Mouse (Mus musculus): ENCODE results near the gene Ifngr2.
"Not testable (repeated sequence)": the region's sequence is repeated elsewhere in the genome, so short reads cannot be mapped to it uniquely, and the experiment has no call there.

The Ifngr2 gene

DNA sequence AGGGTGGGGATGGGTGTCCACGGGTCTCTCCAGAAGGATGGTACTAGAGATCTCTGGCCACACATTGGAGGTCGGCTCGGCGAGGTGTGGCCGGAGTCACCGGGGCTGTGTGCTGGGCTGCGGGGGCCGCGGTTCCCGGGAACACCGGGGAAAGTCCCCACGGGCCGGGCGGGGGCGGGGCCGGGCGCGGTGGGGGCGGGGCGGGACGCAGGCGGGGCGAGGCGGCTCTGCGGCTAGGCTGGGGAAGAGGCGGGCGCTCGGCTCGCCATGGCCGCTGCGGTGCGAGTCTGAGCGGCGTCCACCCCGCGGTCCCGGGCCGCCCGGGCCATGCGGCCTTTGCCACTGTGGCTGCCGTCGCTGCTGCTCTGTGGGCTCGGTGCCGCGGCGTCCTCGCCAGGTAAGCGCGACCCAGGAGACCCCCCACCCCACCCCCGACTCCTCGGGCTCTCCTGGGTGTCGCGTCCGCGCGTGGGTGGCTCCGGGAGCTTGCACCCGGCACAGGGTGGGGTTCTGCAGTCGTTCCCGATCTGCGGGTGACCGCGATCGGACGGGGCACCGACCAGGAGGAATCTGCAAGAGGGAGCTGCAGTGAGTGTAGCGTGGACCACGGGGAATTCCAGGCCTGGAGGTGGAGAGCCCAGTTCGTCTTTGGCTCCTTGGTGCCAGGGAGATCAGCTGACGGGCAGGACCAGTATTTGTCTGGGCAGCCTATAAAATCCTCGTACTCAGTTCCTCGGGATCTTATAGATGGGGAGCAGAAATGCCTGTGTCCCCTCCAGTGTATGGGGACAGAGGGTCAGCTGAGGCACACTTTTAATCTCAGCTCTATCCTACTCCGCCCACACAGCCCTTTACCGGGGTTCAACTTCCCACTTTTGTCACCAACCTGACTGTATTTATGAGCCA, at the start of gene Ifngr2:
Gene Ifngr2 (plus strand): TSS at position 237 of the 906 bp plus-strand sequence.
- DNase-seq (ENCODE audit: low read depth, low spot score): peak; percentile 64

DNA sequence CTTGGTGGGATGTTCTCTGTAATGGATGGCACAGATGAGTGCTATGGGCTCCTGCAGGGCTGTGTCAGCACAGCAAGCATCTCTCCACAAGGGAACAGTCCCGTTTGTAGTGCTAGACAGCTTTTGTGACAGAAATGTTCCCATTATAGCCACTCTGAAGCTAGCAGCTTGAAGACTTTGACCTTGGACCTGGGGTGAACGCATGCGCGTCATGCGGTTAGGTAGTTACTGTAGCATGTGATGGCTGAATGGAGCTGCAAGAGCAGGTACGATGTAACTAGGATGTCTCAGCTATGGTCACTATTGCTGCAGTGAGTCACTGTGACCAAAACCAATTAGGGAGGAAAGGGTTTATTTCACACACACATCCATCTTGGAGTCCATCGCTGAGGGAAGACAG, 48.8 kb upstream of the Ifngr2 start:
- DNase-seq (ENCODE audit: low read depth, low spot score): no peak

DNA sequence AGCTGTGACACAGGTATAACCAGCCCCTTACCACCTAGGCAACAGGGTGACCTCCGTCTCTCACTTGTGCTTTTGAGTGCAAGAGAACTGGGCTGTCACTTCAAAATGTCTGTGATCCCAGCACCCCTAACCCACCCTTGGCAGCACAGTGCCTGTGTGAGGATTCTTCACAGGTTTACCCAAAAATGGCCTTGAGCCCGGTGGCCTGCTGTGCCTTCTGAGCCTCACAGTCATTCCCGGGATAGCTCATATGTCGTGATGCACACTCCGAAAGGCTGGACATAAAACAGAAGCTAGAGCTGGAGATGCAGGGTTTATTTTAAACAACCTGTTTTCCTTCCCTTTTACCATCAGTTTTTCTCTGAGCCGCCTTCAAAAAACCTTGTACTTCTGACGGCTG, 42.2 kb upstream of the Ifngr2 start:
- no peak for DNase-seq (ENCODE audit: low read depth, low spot score)

DNA sequence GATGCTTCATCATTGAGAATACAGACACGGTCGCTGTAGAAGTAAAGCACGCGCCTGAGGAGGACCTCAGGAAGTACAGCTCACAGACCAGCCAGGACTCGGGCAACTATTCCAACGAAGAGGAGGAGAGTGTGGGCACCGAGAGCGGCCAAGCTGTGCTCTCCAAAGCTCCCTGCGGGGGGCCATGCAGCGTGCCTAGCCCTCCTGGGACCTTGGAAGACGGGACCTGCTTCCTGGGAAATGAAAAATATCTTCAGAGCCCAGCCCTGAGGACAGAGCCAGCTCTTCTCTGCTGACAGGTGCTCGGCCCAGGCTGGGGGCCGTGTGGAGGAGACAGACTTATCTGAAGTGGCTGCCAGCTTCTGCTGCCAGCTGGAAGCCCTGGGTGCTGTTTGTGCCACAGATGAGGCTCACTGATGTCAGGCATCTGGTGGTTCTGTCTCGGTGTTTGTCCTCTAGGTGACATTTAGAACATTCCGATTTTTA, 41.7 kb upstream of the Ifngr2 start:
- DNase-seq (ENCODE audit: low read depth, low spot score): no peak

DNA sequence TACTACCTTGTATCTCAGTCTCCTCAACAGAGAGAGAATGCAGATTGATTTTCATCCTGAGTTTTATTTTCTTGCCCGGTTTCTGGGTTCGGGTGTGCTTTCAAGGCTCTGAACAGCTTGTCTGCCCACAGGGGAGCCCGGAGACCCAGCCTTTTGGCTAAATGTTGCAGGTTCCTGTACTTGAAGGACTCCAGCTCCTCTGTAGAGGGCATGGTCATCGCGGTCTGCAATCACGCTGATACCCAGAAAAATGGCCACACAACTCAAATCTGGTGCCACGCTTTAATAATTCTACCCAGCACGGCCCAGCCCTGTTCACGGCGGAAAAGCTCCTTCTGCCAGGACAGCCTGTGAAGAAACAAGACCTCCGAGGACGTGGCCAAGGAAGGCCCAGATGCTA, 40.5 kb upstream of the Ifngr2 start:
- DNase-seq (ENCODE audit: low read depth, low spot score): no peak

DNA sequence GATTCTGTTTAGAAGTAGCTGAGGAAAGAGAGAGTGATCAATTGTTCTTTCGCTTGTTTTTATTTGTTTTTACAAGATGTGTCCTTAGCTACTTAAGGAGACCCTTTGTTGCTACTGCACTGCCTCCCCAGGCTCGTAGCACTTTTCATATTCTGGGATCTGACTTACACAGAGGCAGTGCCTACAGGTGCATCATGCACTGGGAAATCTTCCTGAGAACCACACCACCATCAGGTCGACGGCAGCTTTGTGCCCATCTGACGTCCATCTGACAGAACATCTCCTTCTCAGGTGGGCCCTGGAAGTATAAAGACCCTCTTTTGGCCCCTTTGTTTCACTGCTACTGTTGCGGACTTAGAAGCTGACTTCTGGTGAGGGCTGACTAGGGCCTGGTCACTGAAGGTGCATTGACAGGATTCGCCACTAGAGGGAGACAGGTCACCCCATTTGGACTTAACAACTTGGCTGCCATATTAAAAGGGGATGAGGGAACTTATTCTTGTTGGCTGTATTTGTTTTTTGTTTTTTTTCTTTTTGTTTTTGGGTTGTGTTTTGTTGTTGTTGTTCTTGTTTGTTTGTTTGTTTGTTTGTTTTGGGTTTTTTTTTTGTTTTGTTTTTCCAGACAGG, 34.6 kb upstream of the Ifngr2 start:
- peak; percentile 78 for DNase-seq (ENCODE audit: low read depth, low spot score)

DNA sequence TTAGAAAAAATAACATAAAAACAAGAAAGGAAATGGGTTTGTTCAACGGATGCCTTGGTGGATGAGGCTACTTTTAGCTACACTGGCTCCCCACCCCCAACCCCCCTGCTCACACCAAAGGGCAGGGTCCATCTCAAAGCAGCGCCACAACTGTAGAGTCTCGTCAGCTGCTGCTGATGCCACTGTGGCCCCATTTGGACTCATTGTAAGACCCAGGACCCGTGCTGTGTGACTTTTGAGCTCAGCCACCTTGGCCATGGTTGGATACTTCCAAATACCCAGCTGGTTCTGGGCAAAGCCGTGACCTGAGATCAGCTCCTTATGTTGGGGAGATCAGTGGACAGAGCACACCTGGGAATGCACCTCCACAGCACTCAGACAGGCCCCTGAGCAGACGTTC, 33.8 kb upstream of the Ifngr2 start:
- DNase-seq (ENCODE audit: low read depth, low spot score): no peak

DNA sequence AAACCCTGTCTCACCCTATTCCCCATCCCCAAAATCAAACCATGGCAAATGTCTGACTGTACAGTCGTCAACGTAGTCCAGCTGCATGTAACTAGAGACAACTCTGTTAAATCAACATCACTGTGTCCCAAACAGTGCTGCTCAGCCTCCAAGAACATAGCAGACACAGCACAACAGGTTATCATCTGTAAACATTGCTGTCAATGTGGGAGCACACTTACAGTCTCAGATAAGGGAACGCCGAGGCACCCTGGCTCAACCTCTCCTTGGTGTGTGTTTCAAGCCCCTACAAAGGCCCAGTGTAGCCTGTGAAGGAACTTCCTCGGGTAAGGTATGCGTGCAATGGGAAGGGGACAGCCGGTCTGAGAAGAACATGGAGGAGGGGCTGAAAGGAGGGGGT, 29.9 kb upstream of the Ifngr2 start:
- no peak for DNase-seq (ENCODE audit: low read depth, low spot score)

DNA sequence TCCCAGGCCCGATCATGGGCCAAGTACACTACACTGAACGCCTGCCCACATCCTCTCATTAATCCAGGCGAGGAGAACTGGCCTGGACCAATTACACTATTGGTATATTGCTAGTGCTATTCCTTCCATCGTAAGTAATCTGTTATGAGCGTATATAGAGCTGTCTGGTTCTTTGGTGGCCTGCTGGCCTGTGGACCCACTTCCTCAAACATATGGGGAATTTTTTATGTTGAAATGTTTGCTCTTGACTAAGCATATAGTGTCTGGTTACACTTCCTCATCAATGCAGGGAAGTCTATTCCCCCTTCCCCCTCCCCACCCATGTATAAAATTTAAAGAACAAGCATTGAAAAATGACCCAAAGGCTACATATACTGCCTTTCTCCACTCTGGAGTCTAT, 24.8 kb upstream of the Ifngr2 start:
- DNase-seq (ENCODE audit: low read depth, low spot score): no peak

DNA sequence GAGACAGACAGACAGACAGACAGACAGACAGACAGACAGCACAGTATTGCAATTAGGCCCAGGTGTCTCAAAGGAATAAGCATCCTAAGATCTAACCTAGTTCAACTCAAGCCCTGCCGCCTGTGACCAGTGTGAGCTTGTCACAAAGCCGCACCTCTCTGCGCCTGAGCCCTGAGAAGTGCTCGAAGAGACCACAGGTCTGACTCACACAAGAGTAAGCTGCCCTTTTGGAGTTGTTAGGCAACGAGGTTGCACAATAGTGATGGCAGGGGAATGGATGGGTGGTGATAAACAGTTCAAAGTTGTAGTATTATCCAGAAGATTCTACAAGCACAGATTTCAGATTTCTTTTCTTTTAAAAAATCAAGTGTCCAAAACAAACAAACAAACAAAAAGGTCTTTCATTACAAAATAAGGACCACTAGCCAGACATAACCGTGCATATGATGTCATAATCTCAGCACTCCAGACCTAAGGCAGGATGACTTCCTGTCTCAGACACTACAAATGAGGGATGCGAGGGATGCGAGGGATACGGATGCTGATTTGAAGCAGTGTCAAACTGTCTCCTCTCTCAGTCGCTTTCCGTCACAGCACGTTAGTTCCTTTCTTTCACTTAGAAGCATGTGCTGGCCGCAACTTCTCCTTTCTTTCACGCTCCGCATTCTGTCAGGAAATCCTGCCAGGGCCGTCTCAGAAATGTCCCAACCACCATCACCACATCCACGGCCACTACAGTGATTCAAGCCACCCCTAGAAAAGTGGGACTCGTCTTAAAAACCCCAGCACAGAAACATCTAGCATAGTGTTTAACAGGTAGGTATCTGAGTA, 24.2 kb upstream of the Ifngr2 start:
- DNase-seq (ENCODE audit: low read depth, low spot score): peak; percentile 50

DNA sequence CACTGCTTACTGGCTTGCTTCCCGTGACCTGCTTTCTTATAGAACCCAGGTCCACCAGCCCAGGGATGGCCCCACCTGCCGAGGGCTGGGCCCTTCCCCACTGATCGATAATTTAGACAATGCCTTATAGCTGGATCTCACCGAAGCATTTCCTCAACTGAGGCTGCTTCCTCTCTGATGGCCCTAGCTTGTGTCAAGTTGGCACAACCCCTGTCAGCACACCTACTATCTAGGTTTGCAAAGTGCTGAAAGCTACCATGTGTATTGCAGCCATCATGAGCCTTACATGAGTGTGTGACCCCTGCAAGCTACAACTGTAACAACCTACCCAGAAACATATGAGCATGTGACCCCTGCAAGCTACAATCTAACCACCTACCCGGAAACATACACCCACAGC, 22.7 kb upstream of the Ifngr2 start:
- no peak for DNase-seq (ENCODE audit: low read depth, low spot score)

DNA sequence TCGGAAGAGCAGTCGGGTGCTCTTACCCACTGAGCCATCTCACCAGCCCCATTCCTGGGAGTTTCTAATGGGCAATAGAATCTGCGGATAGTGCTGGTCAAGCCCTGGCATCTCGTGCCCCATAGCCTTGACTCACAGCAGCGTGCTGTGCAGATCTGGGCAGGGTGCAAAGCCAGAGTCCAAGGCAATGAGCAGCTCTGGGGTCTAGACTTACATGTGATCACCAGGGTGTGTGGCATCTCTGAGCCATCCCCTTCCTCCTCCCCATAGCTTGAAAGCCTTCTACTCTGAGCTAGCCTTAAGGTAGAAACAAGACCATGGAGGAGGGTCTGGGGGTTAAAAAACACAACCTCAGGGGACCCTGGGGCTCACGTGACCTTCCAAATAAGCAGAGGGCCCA, 20.6 kb upstream of the Ifngr2 start:
- no peak for DNase-seq (ENCODE audit: low read depth, low spot score)

DNA sequence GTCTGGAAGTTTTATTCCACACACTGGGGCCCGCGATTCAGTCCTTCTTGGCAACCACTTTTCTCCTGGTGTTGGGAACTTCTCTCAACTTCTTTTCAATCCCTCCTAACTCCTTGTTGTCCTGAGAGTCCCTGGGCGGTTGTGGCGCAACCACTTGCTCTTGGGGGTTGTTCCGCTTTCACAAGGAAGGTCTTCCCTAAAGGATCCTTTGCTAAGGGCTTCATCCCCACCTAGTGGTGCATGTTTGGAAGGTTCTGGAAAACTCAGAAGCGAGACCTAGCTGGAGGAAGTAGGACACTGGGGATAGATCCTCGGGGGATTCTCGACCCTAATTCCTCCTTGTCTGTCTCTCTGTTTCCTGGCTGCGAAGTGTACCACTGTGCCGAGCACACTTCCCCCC, 19.8 kb upstream of the Ifngr2 start:
- DNase-seq (ENCODE audit: low read depth, low spot score): no peak

DNA sequence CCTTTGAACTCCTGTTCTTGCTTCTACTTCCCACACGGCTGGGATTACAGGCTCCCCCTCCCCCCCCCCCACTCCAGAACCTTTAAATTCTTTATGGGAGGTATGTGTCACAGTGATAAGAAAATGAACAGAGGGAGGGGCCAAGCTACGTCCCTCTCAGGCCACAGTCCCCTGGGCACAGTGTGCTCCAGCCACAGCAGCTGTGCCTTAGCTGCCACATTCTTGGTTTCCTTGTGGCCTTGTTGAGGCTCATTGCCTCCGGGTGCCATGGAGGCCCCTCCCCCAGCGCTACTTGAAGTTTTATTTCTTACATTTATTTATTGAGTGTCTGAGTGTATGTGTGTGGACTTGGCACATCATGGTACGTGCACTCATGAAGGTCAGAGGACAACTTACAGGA, 19.4 kb upstream of the Ifngr2 start:
- no peak for DNase-seq (ENCODE audit: low read depth, low spot score)

DNA sequence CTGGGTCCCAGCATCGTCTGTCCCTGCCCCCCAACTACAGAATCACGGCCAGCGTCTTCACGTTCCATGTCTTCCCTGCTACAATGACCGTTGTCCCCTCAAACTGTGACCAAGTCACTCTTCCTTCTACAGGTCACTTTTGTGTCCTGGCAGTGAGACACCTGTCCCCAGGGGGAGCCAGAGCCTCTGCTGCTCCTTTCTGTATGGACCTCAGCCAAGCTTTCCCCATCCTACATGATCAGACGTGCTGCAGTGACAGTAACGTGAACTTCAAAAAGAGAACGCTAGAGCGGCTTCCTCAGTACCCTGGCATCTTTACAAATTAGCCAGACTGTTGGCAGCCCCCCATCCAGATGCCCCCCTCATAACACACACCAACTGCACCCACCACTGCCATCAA, 18.3 kb upstream of the Ifngr2 start:
- no peak for DNase-seq (ENCODE audit: low read depth, low spot score)

DNA sequence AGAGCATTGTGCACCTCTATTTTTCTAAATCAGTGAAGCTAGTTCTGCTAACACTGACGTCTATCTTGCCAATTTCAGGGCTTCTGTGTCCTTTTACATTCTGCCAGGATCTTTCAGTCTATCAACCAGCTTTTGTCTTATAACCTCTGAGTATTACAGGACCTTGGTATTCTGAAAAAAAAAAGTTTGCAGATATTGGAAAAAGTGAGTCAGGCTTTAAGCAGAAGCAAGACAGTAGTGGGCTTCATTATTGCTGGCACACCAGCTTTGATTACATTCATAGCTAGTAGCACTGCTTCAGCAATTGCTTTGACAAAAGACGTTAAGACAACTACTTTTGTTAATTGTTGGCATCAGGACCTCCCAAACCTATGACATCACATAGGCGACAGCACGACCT, 16.0 kb upstream of the Ifngr2 start:
- DNase-seq (ENCODE audit: low read depth, low spot score): not testable (repeated sequence)

DNA sequence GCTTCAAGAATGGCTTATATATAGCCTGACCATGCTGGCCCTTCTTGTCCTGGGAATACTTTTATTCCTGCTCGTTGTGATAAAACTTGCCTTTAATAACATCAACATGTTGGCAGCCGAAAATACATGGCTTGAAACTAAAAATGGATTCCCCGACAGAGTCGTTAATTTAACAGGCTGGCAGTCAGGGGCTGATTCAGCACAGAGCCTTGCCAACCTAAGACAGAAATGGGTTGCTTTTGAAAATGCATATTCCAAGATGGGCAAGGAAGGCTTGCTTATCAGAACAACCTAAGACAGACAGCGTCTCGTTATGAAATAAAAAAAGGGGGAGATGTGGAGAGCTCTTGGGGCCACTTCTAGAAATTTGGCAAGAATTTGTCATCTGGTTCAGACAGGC, 15.0 kb upstream of the Ifngr2 start:
- no peak for DNase-seq (ENCODE audit: low read depth, low spot score)

DNA sequence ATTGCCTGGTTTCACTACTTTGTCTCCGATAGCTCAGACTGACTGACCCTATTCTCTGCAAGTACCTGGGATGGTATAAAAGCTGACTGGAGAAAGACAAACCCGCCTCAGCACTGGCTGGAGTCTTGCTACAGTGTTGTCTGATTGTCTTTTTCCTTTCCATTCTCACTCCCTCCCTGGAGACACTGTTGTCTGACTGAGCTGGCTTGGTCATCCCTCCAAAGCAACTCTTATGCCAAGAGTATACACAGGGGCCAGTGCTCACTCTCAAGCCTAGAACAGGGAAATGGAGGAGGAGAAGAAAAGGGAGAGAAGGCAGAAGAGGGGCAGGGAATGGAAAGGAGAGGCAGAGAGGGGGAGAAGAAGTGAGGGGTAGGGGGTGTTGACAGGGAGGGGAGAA, 14.4 kb upstream of the Ifngr2 start:
- no peak for DNase-seq (ENCODE audit: low read depth, low spot score)

DNA sequence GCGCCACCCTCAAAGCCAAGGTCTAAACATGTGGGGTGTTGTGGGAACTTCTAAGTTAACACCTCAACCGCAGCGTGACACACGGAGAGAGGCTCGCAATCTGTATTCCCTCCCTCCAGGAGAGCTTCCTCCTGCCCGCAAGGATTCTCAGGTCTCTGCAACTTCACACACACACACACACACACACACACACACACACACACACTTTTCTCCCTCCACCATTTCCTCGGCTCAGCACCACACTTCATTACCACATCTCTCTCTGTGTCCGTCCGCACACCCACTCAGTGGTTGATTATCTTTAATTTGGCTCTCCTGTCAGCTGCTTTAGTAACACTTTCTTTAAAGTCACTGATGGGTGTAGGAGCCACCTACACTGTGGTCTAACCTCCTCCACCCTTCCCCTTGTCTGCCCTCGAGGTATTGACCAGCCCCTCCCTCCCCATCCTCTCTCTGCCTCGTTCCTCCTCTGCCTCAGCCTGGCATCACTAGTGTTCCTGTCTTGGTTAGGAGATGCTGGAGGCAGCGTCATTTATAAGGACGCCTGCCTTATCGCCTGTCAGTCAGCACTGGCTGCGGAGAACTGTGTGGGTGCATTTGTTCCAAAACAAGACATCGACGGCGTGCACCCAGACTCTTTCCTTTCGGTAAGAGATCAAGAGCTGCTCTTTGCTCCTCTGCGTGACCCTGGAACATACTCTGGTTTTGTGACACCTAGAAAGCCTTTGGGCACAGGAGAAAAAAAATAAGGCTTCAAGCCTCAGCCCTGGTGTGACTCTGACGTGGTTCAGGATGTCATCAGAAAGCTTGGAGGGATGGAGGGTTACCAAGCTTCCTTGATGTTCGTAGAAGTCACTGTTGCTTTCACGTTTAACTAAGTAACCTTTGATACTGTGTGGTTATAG, 13.5 kb upstream of the Ifngr2 start:
- DNase-seq (ENCODE audit: low read depth, low spot score): peak; percentile 95

DNA sequence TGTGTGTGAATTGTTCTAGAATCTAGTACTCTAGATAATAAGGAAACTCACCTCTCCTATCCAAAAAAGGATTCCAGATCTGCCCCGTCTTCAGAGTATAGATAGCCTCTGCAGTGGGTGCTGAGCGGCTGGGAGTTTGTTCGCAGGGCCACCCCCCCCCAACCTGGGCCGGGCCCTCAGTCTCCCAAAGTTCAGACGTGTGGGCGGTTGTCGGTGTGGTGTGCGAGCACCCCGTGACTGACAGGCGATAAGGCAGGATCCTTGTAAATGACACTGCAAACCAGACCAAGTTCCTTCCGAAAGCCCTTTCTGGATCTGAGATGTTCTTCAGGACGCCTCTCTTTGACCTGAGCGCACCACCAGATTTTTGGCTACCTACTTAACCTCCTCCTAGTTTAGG, 12.4 kb upstream of the Ifngr2 start:
- DNase-seq (ENCODE audit: low read depth, low spot score): peak; percentile 88

DNA sequence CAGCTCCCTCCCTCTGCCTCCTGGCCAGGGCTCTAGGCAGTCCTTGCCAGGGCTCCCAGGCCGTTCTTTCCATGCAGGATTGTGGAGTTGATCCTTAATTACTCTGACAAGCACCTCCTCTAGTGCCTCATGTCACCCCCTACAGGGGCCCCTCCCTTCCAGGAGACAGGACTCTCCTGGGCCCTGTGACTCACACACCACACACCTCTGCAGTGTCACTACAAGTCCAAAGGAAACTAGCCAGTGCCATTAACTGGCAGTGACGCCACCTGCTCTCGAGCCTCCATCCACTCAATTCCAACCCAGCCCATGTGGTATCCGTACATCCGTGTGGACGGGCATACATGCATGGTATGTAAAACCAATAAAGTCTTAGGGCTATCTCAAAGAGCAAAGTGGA, 12.0 kb upstream of the Ifngr2 start:
- DNase-seq (ENCODE audit: low read depth, low spot score): no peak

Measured in CD4-positive helper T cell, adult 2 months (primary cell).